Mouse (Mus musculus): ENCODE results near the gene Mcpt8.
"Not testable (repeated sequence)": the region's sequence is repeated elsewhere in the genome, so short reads cannot be mapped to it uniquely, and the experiment has no call there.

Mcpt8 gene

GRCm38 (mm10) chr14:56085167-56085566 lies at the start of gene Mcpt8:
Gene Mcpt8 (minus strand): TSS chr14:56085273.
- DNase-seq (ENCODE audit: low read depth, low spot score), result peak; percentile 66

DNA sequence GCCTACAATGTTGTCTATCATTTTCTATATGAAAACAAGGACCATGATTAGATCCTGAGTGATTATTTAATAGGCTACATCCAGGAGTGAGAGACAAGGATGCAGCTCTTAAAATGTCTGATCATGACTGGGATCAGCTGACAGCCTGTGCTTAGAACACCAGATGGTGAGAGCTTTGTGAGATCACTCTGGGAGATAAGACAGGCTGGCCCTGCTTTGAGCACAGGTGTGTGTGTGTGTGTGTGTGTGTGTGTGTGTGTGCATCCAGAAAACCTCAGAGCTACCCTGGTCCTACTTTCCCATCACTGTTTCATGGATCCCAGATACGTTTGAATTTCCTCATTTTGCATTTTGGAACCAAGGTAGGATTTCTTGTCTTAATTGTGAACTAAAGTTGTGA lies 48.6 kb upstream of the Mcpt8 start:
- DNase-seq (ENCODE audit: low read depth, low spot score), result not testable (repeated sequence)

- DNase-seq (ENCODE audit: low read depth, low spot score), result not testable (repeated sequence)
Measured at GRCm38 (mm10) chr14:56132508-56132907, 47.4 kb upstream of the Mcpt8 start, which contains the start of gene Gzmd. Gene Gzmd (minus strand): TSS chr14:56132608.

GRCm38 (mm10) chr14:56128341-56128740 lies 43.3 kb upstream of the Mcpt8 start:
- no peak for DNase-seq (ENCODE audit: low read depth, low spot score)

DNA sequence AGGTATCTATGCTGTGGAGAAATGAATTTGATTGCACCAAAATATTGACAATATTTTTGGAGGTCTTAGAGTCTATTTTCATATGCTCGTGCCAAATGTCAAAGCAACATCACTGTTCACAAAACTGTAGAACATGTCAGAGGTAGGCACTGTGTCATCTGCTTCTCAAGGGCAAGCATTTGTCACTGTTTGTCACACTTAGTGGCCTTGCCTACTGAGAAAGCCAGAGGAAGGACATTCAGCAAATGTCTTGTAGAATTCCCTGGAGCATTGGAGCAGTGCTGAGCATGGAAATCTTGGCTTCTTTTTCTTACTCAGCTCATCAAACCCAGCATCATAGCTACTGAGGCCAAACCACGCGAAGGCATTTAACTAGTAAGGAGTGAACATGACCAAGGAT lies 38.4 kb upstream of the Mcpt8 start:
- no peak for DNase-seq (ENCODE audit: low read depth, low spot score)

GRCm38 (mm10) chr14:56120525-56120924 lies 35.5 kb upstream of the Mcpt8 start, which contains the start of gene Gzme:
Gene Gzme (minus strand): TSS chr14:56120625.
- peak; percentile 11 for DNase-seq (ENCODE audit: low read depth, low spot score)

- not testable (repeated sequence) for DNase-seq (ENCODE audit: low read depth, low spot score)
Measured at GRCm38 (mm10) chr14:56115531-56116310, 30.6 kb upstream of the Mcpt8 start.

DNA sequence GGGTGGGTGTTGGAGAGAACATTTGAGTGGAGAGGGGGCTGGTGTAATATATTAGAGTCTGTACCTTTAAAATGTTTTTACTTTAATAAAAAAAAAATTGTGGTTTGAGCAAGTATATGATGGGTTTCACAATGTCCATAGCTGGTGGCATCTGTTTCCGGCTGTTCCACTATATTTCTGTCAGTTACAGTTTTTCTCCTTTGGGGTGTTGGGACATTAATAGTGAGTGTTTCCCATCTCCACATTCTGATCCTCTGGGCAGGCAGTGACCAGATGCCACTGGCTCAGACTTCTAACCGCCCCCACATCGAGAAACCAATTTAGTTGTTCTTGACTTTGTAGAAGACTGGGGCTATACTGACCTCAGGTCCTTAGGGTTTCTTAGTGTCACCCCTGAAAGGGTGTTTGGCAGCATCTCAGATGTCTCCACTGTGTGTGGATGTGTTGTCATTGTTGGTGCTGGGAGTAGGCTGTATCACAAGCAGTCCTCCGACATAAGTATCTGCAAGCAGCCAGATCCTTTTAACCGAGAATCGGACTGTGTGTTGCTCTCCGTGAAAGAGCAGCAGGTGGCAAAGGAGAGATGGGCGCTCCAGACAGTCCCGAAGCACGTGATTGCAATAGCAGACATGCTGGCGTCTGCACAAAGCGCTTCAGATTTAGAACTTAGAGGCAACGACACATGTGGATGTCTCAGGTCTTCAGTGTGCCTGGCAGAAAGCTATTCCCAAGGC lies 20.5 kb upstream of the Mcpt8 start:
- no peak for DNase-seq (ENCODE audit: low read depth, low spot score)

- DNase-seq (ENCODE audit: low read depth, low spot score), result no peak
Measured at GRCm38 (mm10) chr14:56105016-56105415, 19.9 kb upstream of the Mcpt8 start.

GRCm38 (mm10) chr14:56103452-56103851 lies 18.4 kb upstream of the Mcpt8 start:
- DNase-seq (ENCODE audit: low read depth, low spot score), result no peak

DNA sequence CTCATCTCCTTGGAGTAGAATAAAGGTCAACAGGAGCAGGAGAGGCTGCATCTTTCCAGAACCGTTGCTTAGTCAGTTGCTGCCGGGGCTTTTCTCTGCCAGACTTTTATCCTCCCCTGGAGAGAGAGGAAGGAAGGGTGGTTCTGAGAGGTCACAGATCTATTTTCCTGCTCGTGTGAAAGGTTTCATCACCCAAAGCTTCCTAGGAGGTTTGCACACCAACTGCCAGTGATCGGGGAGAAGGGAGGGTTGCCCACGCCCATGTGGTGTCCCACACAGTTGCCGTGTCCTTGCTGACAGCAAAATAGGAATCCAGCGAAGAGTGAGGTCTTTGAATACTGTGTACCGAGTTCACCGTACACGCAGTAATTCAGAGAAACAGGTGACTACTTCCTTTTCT lies 17.3 kb upstream of the Mcpt8 start, which contains the start of gene Ctsg:
Gene Ctsg (minus strand): TSS at position 189 of the 400 bp plus-strand sequence.
- no peak for DNase-seq (ENCODE audit: low read depth, low spot score)

DNA sequence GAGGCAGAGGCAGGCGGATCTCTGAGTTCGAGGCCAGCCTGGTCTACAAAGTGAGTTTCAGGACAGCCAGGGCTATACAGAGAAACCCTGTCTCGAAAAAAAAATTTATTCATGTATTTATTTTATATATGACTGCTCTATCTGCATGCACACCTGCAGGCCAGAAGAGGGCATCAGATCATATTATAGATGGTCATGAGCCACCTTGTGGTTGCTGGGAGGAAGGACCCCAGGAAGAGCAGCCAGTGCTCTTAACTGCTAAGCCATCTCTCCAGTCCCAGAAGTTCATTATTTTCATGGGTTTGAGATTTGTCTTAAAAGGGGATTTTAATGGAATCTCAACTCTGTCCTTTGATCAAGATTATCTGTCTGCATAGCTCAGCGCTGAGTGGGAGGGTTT lies 13.9 kb upstream of the Mcpt8 start:
- DNase-seq (ENCODE audit: low read depth, low spot score), result peak; percentile 56

DNA sequence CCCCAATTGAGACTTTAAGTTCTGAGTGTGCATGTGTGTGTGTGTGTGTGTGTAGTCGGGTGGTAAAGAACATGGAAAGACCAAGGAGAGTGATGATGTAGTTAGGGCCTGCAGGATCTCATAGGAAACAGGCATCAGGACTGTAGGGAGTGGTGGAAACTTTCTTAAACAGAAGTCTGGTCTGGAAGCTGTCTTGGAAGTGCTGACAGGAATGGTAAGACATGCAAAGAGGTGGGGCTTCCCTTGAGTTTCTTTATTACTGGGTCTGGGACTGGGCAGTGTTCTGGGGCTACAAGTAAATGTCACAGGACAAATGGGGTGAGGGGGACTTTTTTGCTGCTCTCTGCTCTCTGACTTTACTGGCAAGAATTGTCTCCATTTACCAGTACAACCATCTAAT lies 12.5 kb upstream of the Mcpt8 start:
- no peak for DNase-seq (ENCODE audit: low read depth, low spot score)

- no peak for DNase-seq (ENCODE audit: low read depth, low spot score)
Measured at GRCm38 (mm10) chr14:56093353-56093752, 8.3 kb upstream of the Mcpt8 start.

DNA sequence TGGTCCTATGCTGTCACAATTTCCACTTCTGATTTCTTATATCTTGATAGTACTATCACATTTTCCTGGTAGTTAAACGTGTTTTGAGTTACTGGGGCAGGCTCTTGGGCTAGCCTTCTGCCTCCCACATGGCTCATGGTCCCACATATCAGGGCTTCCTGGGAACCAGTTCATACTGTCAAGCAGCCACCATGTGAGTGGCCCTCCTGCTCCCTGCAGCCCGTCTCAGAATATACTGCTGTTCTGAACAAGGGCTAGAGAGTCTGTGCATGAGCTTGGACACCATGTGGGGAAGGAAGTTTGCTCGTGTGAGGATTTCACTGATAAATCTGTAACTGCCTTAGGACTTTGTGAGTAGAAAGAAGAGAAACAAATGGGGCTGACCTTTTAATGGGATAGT lies 1.6 kb upstream of the Mcpt8 start:
- DNase-seq (ENCODE audit: low read depth, low spot score), result no peak

DNA sequence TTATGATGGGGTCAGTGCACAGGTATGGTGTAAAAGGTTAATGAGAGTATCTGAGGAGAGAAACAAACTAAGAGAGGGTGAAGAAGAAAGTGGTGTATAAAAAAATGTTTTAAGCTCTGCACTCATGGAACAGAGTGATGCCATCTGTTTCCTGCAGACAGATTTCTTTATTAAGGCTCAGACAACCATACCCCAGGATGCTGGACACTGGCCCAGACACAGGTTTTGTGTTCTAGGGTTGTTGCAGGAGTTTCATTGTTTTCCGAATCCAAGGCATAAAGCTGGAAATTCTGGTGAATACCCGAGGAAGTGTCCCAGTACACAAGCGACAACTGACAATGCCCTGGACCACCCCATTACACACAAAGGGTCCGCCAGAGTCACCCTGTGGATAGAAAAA lies 3.1 kb downstream of the Mcpt8 start:
- DNase-seq (ENCODE audit: low read depth, low spot score), result no peak

GRCm38 (mm10) chr14:56062213-56062612 lies 22.9 kb downstream of the Mcpt8 start, which contains the start of gene Mcpt4:
Gene Mcpt4 (minus strand): TSS chr14:56062313.
- not testable (repeated sequence) for DNase-seq (ENCODE audit: low read depth, low spot score)

DNA sequence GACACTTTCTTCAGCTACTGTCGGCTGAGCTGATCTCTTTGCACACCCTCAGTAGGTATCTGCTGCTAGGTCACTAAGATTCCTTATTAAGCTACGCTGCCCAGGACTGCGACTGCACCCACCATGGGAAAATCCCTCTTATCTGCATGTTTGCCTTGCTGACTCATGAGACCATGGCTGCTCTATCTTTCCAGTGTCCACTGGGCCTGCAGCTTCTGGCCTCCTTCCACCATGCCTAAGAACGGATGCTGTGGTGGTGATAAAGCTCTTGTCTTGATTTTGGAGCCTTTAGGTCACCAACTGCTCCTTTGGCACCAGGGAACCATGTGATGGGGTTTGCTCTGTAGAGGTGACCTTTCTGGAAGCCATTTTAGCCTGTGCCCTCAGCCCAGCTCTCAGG lies 27.4 kb downstream of the Mcpt8 start:
- peak; percentile 4 for DNase-seq (ENCODE audit: low read depth, low spot score)

GRCm38 (mm10) chr14:56055408-56055807 lies 29.7 kb downstream of the Mcpt8 start:
- no peak for DNase-seq (ENCODE audit: low read depth, low spot score)

DNA sequence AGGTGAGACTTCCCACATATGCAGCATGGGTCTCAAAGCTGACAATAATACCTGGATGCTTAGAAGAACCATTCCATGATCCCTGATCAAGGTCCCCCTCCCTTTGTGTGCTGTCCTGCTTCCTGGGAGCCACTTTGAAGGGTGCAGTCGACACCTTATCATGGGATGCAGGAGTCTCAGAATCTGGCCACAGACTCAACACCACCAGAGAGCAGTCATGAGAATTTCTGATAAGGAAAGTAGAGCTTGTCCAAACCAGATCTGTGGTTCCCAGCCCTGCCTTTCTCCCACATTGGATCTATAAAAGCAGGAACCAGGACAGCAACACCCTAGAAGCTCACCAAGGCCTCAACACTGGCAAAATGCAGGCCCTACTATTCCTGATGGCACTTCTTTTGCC lies 43.3 kb downstream of the Mcpt8 start, which contains the start of gene Mcpt2:
Gene Mcpt2 (plus strand): TSS at position 250 of the 400 bp plus-strand sequence.
- not testable (repeated sequence) for DNase-seq (ENCODE audit: low read depth, low spot score)

DNA sequence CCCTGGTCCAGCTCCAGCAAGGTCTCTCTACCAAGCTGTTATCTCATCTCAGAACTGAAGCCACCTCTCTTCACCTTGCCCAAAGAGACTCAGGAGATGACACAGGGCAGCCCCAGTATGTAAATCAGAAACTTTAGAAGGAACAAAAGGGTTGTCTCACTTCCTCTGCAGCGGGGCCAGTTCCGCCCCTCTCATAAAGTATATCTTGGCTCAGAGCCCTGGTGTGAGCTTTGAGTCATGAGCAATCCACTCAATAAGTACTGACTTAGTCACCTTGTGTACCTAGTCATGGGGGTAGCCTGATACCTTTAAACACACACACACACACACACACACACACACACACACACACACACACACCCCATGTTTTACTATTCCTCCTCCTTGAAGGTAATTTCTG lies 50.6 kb downstream of the Mcpt8 start:
- peak; percentile 42 for DNase-seq (ENCODE audit: low read depth, low spot score)

Data from 3T3-L1 (cell line).